ENCODE assay signal across 19 mouse cellular contexts in genomic region chr15:83915376-83915775, GRCm38 (mm10).
"Had no signal": no experiment of that assay in that cellular context is flagged by ENCODE, and none has a peak within 500 bp of the region (broad histone marks: within the 10 kb centered on the region; RNA-seq: fewer than 3 reads in every experiment).

No protein-coding gene starts in this region.

- H3K36me3 ChIP-seq: liver, embryonic 13.5 days; liver, embryonic 15.5 days; lung, embryonic 15.5 days; midbrain, embryonic 13.5 days; midbrain, embryonic 15.5 days; neural tube, embryonic 12.5 days had no signal

- H3K4me3 ChIP-seq: liver, embryonic 13.5 days; liver, embryonic 15.5 days; lung, embryonic 15.5 days; midbrain, embryonic 13.5 days; midbrain, embryonic 15.5 days; neural tube, embryonic 12.5 days had no signal

- H3K4me1 ChIP-seq: liver, embryonic 13.5 days; liver, embryonic 15.5 days; lung, embryonic 15.5 days; midbrain, embryonic 13.5 days; midbrain, embryonic 15.5 days; neural tube, embryonic 12.5 days had no signal

- DNase-seq: liver, embryonic 13.5 days; liver, postnatal 0 days; lung, adult 2 months; lung, postnatal 14 days; lung, postnatal 36 days; retina, postnatal 1 day; right cerebral cortex, adult 18-20 months; right cerebral cortex, postnatal 4 days; spleen, adult 18-20 months; thymus, adult 18-20 months; thymus, postnatal 14 days; thymus, postnatal 36 days had no signal

- H3K9me3 ChIP-seq: liver, embryonic 13.5 days; liver, embryonic 15.5 days; lung, embryonic 15.5 days; midbrain, embryonic 13.5 days; midbrain, embryonic 15.5 days; neural tube, embryonic 12.5 days had no signal

- H3K27me3 ChIP-seq: liver, embryonic 13.5 days; liver, embryonic 15.5 days; lung, embryonic 15.5 days; midbrain, embryonic 13.5 days; midbrain, embryonic 15.5 days; neural tube, embryonic 12.5 days had no signal

- ATAC-seq: liver, postnatal 0 days; lung, postnatal 0 days; midbrain, embryonic 13.5 days; midbrain, embryonic 15.5 days had no signal

- H3K27ac ChIP-seq: liver, embryonic 13.5 days; liver, embryonic 15.5 days; lung, embryonic 15.5 days; macrophage; midbrain, embryonic 13.5 days; midbrain, embryonic 15.5 days; neural tube, embryonic 12.5 days had no signal
